Mouse (Mus musculus) lung, postnatal 0 days (tissue): Measurements from ENCODE around the gene Fam19a3. TPM values are rescaled to one million over a fixed set of nuclear protein-coding genes. Genes with fewer than 3 reads are reported as not detected.

Experiments
- ATAC-seq: fragments of 200-750 bp; cut with Nextera tagmentation; 2 replicates; pipeline ENCODE4 v1.8.0; 2017; ENCODE audit warnings: moderate library complexity
- DNase-seq: peaks from one replicate; pipeline ENCODE4 v3.0.0-alpha.2; 2016; ENCODE audit warnings: low spot score
- H3K27ac ChIP-seq: fragments of 300-500 bp; sonication (generic); 2 replicates; pipeline ENCODE4 v1.5.1; 2014; ENCODE audit warnings: antibody characterized with exemption, mild to moderate bottlenecking, low read length, mixed read lengths
- H3K27me3 ChIP-seq: fragments of 300-500 bp; sonication (generic); replicated peaks from 2 replicates; pipeline ENCODE4 v1.6.1; 2014; ENCODE audit warnings: low read length, mixed read lengths; ENCODE audit not compliant: insufficient read depth
- H3K36me3 ChIP-seq: fragments of 300-500 bp; sonication (generic); 2 replicates; pipeline ENCODE4 v1.6.1; 2014; ENCODE audit warnings: low read length, mixed read lengths; ENCODE audit not compliant: insufficient read depth
- H3K4me1 ChIP-seq: fragments of 300-500 bp; sonication (generic); 2 replicates; pipeline ENCODE4 v1.6.1; 2014; ENCODE audit warnings: antibody characterized with exemption, low read depth, low read length, mixed read lengths; ENCODE audit not compliant: insufficient read depth
- H3K4me2 ChIP-seq: fragments of 300-500 bp; sonication (generic); replicated peaks from 2 replicates; pipeline ENCODE4 v1.6.1; 2014; ENCODE audit warnings: low read depth, mild to moderate bottlenecking, low read length, moderate library complexity, mixed read lengths
- H3K4me3 ChIP-seq: fragments of 300-500 bp; sonication (generic); 2 replicates; pipeline ENCODE4 v1.5.1; 2014; ENCODE audit warnings: low read depth, low read length
- H3K9ac ChIP-seq: fragments of 300-500 bp; sonication (generic); replicated peaks from 2 replicates; pipeline ENCODE4 v1.6.1; 2014; ENCODE audit warnings: low read depth, mild to moderate bottlenecking
- H3K9me3 ChIP-seq: fragments of 300-500 bp; sonication (generic); 2 replicates; pipeline ENCODE4 v1.6.1; 2016; ENCODE audit warnings: low read length, mixed read lengths
- CTCF ChIP-seq: IDR thresholded peaks from 2 replicates; pipeline ENCODE4 v1.5.1; 2016; ENCODE audit warnings: antibody characterized with exemption, mild to moderate bottlenecking
- EP300 ChIP-seq: IDR thresholded peaks from 2 replicates; pipeline ENCODE4 v1.6.1; 2016; ENCODE audit warnings: antibody characterized with exemption, mild to moderate bottlenecking, control low read depth
- WGBS: fragments of 180-500 bp; shearing (Covaris S2); extraction: QIAGEN DNeasy Blood & Tissue Kit; methylation state at CpG from one replicate; pipeline ENCODE4 v1.1.7; 2014; 5-methylcytosine and 5-hydroxymethylcytosine counted together
- polyA plus RNA-seq: library from polyadenylated mRNA; unstranded; fragments of >200 nt; fragmentation: Nextera tagmentation; extraction: Ambion mirVana; gene quantifications from 2 replicates; pipeline ENCODE4 v1.2.1, GENCODE M21; 2015

Gene Fam19a3
- polyA plus RNA-seq, 1 experiment from 2014 or later = 0.02 TPM

- Histone ChIP-seq H3K4me3 (peak overlapping the region; percentile 43; the same call in 1 of the 2 replicates), H3K4me2 (peak overlapping the region; percentile 93), H3K4me1 (peaks cover 17% of the 10 kb centered on the region; the same call in 1 of the 2 replicates), H3K9ac (no peak overlapping the region), H3K9me3 (no peaks in the 10 kb centered on the region), H3K36me3 (no peaks in the 10 kb centered on the region), H3K27ac (no peak overlapping the region), H3K27me3 (peaks cover 24% of the 10 kb centered on the region)
- WGBS = 20% methylated on average over 12 of the region's 12 CpGs
- TF ChIP-seq CTCF (no peak; the same call in 1 of the 2 replicates), EP300 (no peak)
- ATAC-seq (0 out of 2 replicates have a peak, but pooled peaks have one; percentile 15), DNase-seq (peak; percentile 46)
Observed at GRCm38 (mm10) chr3:104782061-104782681, 531 bp upstream of the Fam19a3 start.

DNA sequence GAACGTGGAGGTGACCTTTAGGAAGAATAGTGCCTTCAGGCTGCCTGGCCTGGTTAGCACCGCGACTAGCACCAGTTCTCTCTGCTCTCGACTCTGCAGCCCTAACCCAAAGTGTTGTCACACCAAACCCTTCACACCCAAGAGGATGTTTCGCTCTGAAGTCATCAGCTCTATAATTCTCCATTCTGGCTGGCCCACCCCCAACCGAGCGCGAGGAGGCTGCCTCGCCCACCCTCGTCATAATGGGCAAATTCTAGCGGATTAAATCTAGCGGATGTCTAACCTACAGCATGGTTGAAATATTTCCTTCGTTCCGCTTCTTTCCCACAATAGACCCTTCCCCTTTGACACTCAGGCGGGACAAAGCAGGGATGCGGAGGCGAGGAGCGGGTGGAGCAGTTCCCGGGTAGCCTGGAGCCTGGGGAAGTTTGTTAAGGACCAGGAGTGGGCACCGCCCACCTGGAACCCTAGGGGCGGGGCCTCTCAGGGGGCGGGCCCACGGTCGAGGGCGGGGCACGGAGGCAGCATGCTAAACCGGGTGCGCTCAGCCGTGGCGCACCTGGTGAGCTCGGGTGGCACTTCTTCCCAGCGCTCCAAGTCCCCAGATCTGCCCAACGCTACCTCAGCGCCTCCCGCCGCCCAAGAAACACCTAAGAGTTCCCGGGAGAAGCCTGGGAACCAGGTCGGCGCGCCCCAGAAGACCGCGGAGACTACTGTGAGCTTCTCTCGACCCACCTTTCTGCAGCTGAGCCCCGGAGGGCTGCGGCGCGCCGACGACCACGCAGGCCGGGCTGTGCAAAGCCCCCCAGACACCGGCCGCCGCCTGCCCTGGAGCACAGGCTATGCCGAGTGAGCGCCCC lies 849 bp downstream of the Fam19a3 start, which contains the start of gene Ppm1j:
Gene Ppm1j, plus strand, starts transcription at position 496 of the 860 bp plus-strand sequence.
- H3K36me3 ChIP-seq = no peaks in the 10 kb centered on the region
- DNase-seq = peak; percentile 67
- H3K4me2 ChIP-seq = peak within 1 kb of the TSS; percentile 93
- peak within 1 kb of the TSS; percentile 32 for H3K9ac ChIP-seq
- WGBS = 2% methylated on average over 56 of the region's 56 CpGs
- TF ChIP-seq EP300 = no peak
- TF ChIP-seq CTCF = no peak
- H3K27me3 ChIP-seq = peaks cover 34% of the 10 kb centered on the region
- no peaks in the 10 kb centered on the region for H3K9me3 ChIP-seq
- no peak within 1 kb of the TSS for H3K27ac ChIP-seq
- H3K4me3 ChIP-seq = peak within 1 kb of the TSS; percentile 43
- peaks cover 17% of the 10 kb centered on the region; the same call in 1 of the 2 replicates for H3K4me1 ChIP-seq
- peak; percentile 85 for ATAC-seq

GRCm38 (mm10) chr3:104779949-104780348 lies 1.7 kb downstream of the Fam19a3 start:
- no peaks in the 10 kb centered on the region for H3K9me3 ChIP-seq
- ATAC-seq = no peak
- peaks cover 34% of the 10 kb centered on the region for H3K27me3 ChIP-seq
- no peak overlapping the region for H3K4me3 ChIP-seq
- H3K36me3 ChIP-seq = no peaks in the 10 kb centered on the region
- no peak overlapping the region for H3K27ac ChIP-seq
- no peak overlapping the region for H3K9ac ChIP-seq
- WGBS = 5% methylated on average over 7 of the region's 7 CpGs
- peak; percentile 83 for DNase-seq
- TF ChIP-seq EP300 (no peak), CTCF (peak; percentile 95)
- H3K4me2 ChIP-seq = no peak overlapping the region
- peaks cover 17% of the 10 kb centered on the region; the same call in 1 of the 2 replicates for H3K4me1 ChIP-seq

GRCm38 (mm10) chr3:104777342-104777741 lies 4.3 kb downstream of the Fam19a3 start:
- Histone ChIP-seq H3K9ac (no peak overlapping the region), H3K4me3 (peak overlapping the region; percentile 20; the same call in 1 of the 2 replicates), H3K36me3 (no peaks in the 10 kb centered on the region), H3K4me1 (peaks cover 17% of the 10 kb centered on the region; the same call in 1 of the 2 replicates), H3K9me3 (no peaks in the 10 kb centered on the region), H3K4me2 (peak overlapping the region; percentile 47), H3K27me3 (peaks cover 34% of the 10 kb centered on the region), H3K27ac (no peak overlapping the region)
- peak; percentile 44 for DNase-seq
- no peak for ATAC-seq
- WGBS = 1% methylated on average over 20 of the region's 20 CpGs
- TF ChIP-seq EP300 = no peak
- peak; percentile 60 for TF ChIP-seq CTCF

DNA sequence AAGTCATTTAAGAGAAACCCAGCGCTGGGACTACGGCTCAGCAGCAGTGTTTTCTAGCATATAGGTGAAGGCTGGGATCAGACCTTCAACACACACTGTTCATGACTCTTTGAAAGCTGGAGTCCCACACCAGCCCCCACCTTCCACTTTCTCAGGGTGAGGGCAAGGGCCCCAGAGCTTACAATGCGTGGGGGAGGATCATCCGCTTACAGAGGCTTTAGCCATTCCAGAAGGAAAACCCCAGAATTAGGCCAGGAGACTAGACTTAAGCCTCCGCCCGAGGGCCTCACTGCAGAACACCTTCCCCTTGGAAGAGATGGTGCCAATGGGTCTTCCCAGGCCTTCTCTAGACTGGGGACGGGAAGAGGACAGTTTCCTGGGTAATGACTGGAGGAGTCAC lies 8.3 kb downstream of the Fam19a3 start:
- no peak for TF ChIP-seq EP300
- TF ChIP-seq CTCF = no peak
- Histone ChIP-seq H3K4me2 (no peak overlapping the region), H3K36me3 (no peaks in the 10 kb centered on the region), H3K4me3 (no peak overlapping the region), H3K9me3 (no peaks in the 10 kb centered on the region), H3K9ac (no peak overlapping the region), H3K4me1 (no peaks in the 10 kb centered on the region), H3K27ac (no peak overlapping the region), H3K27me3 (peaks cover 12% of the 10 kb centered on the region)
- ATAC-seq = no peak
- DNase-seq = no peak
- 76% methylated on average over 7 of the region's 7 CpGs for WGBS

- Histone ChIP-seq H3K4me2 (no peak overlapping the region), H3K27ac (no peak overlapping the region), H3K9me3 (no peaks in the 10 kb centered on the region), H3K27me3 (peaks cover 3% of the 10 kb centered on the region), H3K36me3 (no peaks in the 10 kb centered on the region), H3K4me1 (no peaks in the 10 kb centered on the region), H3K4me3 (no peak overlapping the region), H3K9ac (no peak overlapping the region)
- TF ChIP-seq EP300 = no peak
- TF ChIP-seq CTCF = no peak
- WGBS = 47% methylated on average over 6 of the region's 6 CpGs
- ATAC-seq (no peak), DNase-seq (no peak)
Observed at GRCm38 (mm10) chr3:104771460-104771859, 10.2 kb downstream of the Fam19a3 start.
